Mouse (Mus musculus): ENCODE data around the gene Calcb. TPM values are rescaled to one million over a fixed set of nuclear protein-coding genes. Genes with fewer than 3 reads are reported as not detected.

Calcb gene
- polyA plus RNA-seq, 1 experiment = 0.21 TPM

- H3K27me3 ChIP-seq (ENCODE audit: control insufficient read depth, insufficient read depth, insufficient read length) = no peaks in the 10 kb centered on the region
- H3K36me3 ChIP-seq (ENCODE audit: control insufficient read depth, insufficient read depth) = no peaks in the 10 kb centered on the region
- no peaks in the 10 kb centered on the region for H3K79me2 ChIP-seq (ENCODE audit: control insufficient read depth, insufficient read depth)
- no peak overlapping the region for H3K4me3 ChIP-seq (ENCODE audit: insufficient read depth, poor library complexity, severe bottlenecking)
- no peak overlapping the region for H3ac ChIP-seq (ENCODE audit: control insufficient read depth, insufficient read length, low read depth)
- H3K79me3 ChIP-seq (ENCODE audit: low read depth) = no peaks in the 10 kb centered on the region
- TF ChIP-seq MYOG (IDR thresholded peaks at IDR 0.05; ENCODE audit: control insufficient read depth, extremely low read depth, insufficient read length) = no peak
- TF ChIP-seq CEBPB (IDR thresholded peaks at IDR 0.05; ENCODE audit: low read depth) = no peak
- no peak for TF ChIP-seq FOSL1 (IDR thresholded peaks at IDR 0.05; ENCODE audit: insufficient read depth, low read length, poor library complexity, severe bottlenecking)
- no peak for TF ChIP-seq CTCF (IDR thresholded peaks at IDR 0.05; ENCODE audit: control insufficient read depth, insufficient read depth, insufficient read length)
- no peak for TF ChIP-seq USF1 (IDR thresholded peaks at IDR 0.05; ENCODE audit: low read depth)
- no peak for TF ChIP-seq MAX (IDR thresholded peaks at IDR 0.05)
- TF ChIP-seq MYOD1 (IDR thresholded peaks at IDR 0.05; ENCODE audit: control insufficient read depth, insufficient read length, low read depth) = no peak
Measured at GRCm38 (mm10) chr7:114754626-114755025, 36.2 kb downstream of the Calcb start.

- no peaks in the 10 kb centered on the region for H3K36me3 ChIP-seq (ENCODE audit: control insufficient read depth, insufficient read depth)
- H3K27me3 ChIP-seq (ENCODE audit: control insufficient read depth, insufficient read depth, insufficient read length) = no peaks in the 10 kb centered on the region
- H3K79me3 ChIP-seq (ENCODE audit: low read depth) = no peaks in the 10 kb centered on the region
- no peak for TF ChIP-seq USF1 (IDR thresholded peaks at IDR 0.05; ENCODE audit: low read depth)
- no peak for TF ChIP-seq MAX (IDR thresholded peaks at IDR 0.05)
- TF ChIP-seq CTCF (IDR thresholded peaks at IDR 0.05; ENCODE audit: control insufficient read depth, insufficient read depth, insufficient read length) = no peak
- TF ChIP-seq FOSL1 (IDR thresholded peaks at IDR 0.05; ENCODE audit: insufficient read depth, low read length, poor library complexity, severe bottlenecking) = no peak
- no peak for TF ChIP-seq MYOD1 (IDR thresholded peaks at IDR 0.05; ENCODE audit: control insufficient read depth, insufficient read length, low read depth)
- no peak for TF ChIP-seq MYOG (IDR thresholded peaks at IDR 0.05; ENCODE audit: control insufficient read depth, extremely low read depth, insufficient read length)
- no peak for TF ChIP-seq CEBPB (IDR thresholded peaks at IDR 0.05; ENCODE audit: low read depth)
- H3ac ChIP-seq (ENCODE audit: control insufficient read depth, insufficient read length, low read depth) = no peak overlapping the region
- no peaks in the 10 kb centered on the region for H3K79me2 ChIP-seq (ENCODE audit: control insufficient read depth, insufficient read depth)
- no peak overlapping the region for H3K4me3 ChIP-seq (ENCODE audit: insufficient read depth, poor library complexity, severe bottlenecking)
Measured at GRCm38 (mm10) chr7:114762660-114763059, 44.2 kb downstream of the Calcb start.

DNA sequence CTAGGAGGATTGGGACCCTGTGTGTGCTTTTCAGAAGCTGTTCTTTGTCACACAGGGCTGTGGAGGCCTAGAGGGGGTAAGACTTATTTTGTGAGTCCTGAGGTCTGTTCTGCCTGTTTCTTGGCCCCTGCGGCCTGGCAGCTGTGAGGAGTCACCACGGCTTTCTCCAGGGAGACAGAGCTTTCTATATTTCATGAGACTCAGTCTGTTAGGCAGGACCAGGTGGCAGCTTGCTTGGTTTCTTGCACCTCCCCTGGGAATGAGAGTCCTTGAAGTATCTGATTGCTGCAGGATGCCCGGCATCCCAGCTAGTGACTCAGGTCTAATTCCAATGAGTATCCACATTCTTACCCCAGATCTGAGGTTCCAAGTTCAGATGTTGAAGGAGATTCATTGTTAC is 46.8 kb downstream of the Calcb start:
- H3K27me3 ChIP-seq (ENCODE audit: control insufficient read depth, insufficient read depth, insufficient read length) = no peaks in the 10 kb centered on the region
- no peak overlapping the region for H3ac ChIP-seq (ENCODE audit: control insufficient read depth, insufficient read length, low read depth)
- no peak for TF ChIP-seq USF1 (IDR thresholded peaks at IDR 0.05; ENCODE audit: low read depth)
- TF ChIP-seq MYOD1 (IDR thresholded peaks at IDR 0.05; ENCODE audit: control insufficient read depth, insufficient read length, low read depth) = peak; percentile 76
- H3K79me2 ChIP-seq (ENCODE audit: control insufficient read depth, insufficient read depth) = no peaks in the 10 kb centered on the region
- no peaks in the 10 kb centered on the region for H3K79me3 ChIP-seq (ENCODE audit: low read depth)
- no peak overlapping the region for H3K4me3 ChIP-seq (ENCODE audit: insufficient read depth, poor library complexity, severe bottlenecking)
- H3K36me3 ChIP-seq (ENCODE audit: control insufficient read depth, insufficient read depth) = no peaks in the 10 kb centered on the region

DNA sequence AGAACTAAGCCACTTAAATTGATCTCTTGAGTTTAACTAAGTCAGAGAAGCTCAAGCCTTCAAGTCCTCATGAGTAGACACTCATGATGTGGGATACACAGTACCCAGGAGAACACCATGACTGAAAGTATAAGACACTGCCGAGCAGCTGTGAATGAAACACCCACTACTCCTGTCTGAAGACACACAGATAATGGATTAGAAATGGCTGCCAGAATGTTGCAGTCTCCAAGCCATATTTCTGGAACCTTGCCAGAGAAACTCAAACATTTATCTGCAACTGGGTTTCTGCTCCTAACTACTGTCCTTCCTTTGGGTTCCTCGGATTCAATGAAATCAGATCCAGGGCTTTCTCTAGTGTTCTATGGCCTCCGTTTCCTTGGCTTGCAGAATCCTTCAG is 48.1 kb downstream of the Calcb start:
- Histone ChIP-seq H3K27me3 (ENCODE audit: control insufficient read depth, insufficient read depth, insufficient read length) (no peaks in the 10 kb centered on the region), H3K79me3 (ENCODE audit: low read depth) (no peaks in the 10 kb centered on the region), H3ac (ENCODE audit: control insufficient read depth, insufficient read length, low read depth) (no peak overlapping the region), H3K79me2 (ENCODE audit: control insufficient read depth, insufficient read depth) (no peaks in the 10 kb centered on the region), H3K4me3 (ENCODE audit: insufficient read depth, poor library complexity, severe bottlenecking) (no peak overlapping the region), H3K36me3 (ENCODE audit: control insufficient read depth, insufficient read depth) (no peaks in the 10 kb centered on the region)
- no peak for TF ChIP-seq CTCF (IDR thresholded peaks at IDR 0.05; ENCODE audit: control insufficient read depth, insufficient read depth, insufficient read length)
- no peak for TF ChIP-seq CEBPB (IDR thresholded peaks at IDR 0.05; ENCODE audit: low read depth)
- TF ChIP-seq FOSL1 (IDR thresholded peaks at IDR 0.05; ENCODE audit: insufficient read depth, low read length, poor library complexity, severe bottlenecking) = no peak
- no peak for TF ChIP-seq USF1 (IDR thresholded peaks at IDR 0.05; ENCODE audit: low read depth)
- TF ChIP-seq MYOD1 (IDR thresholded peaks at IDR 0.05; ENCODE audit: control insufficient read depth, insufficient read length, low read depth) = no peak
- no peak for TF ChIP-seq MAX (IDR thresholded peaks at IDR 0.05)
- TF ChIP-seq MYOG (IDR thresholded peaks at IDR 0.05; ENCODE audit: control insufficient read depth, extremely low read depth, insufficient read length) = no peak

DNA sequence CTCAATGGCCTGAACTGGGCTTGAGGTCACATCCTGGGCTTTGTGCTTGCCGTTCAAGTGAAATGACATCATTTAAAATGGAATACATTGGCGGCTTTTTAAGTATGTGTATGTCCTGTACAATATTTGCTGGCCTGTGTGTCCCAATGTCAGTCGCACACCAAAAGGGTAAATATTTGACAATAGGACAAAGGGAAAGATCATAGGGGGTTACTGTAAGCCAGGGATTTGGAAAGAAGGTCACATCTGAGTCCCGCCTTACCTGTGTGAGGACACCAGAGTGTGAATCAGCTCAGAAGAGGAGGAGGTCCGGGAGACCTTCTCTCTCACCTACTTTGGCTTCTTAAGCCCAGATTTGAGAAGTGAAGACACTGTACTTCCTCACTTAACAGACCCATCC is 50.1 kb downstream of the Calcb start:
- H3K79me2 ChIP-seq (ENCODE audit: control insufficient read depth, insufficient read depth) = no peaks in the 10 kb centered on the region
- no peak overlapping the region for H3K4me3 ChIP-seq (ENCODE audit: insufficient read depth, poor library complexity, severe bottlenecking)
- H3K27me3 ChIP-seq (ENCODE audit: control insufficient read depth, insufficient read depth, insufficient read length) = no peaks in the 10 kb centered on the region
- no peaks in the 10 kb centered on the region for H3K36me3 ChIP-seq (ENCODE audit: control insufficient read depth, insufficient read depth)
- TF ChIP-seq MAX (IDR thresholded peaks at IDR 0.05) = no peak
- no peaks in the 10 kb centered on the region for H3K79me3 ChIP-seq (ENCODE audit: low read depth)
- no peak overlapping the region for H3ac ChIP-seq (ENCODE audit: control insufficient read depth, insufficient read length, low read depth)

- no peak overlapping the region for H3K4me3 ChIP-seq (ENCODE audit: insufficient read depth, poor library complexity, severe bottlenecking)
- no peak for TF ChIP-seq MYOD1 (IDR thresholded peaks at IDR 0.05; ENCODE audit: control insufficient read depth, insufficient read length, low read depth)
- no peak for TF ChIP-seq MAX (IDR thresholded peaks at IDR 0.05)
- no peak for TF ChIP-seq USF1 (IDR thresholded peaks at IDR 0.05; ENCODE audit: low read depth)
- no peak for TF ChIP-seq FOSL1 (IDR thresholded peaks at IDR 0.05; ENCODE audit: insufficient read depth, low read length, poor library complexity, severe bottlenecking)
- no peak for TF ChIP-seq MYOG (IDR thresholded peaks at IDR 0.05; ENCODE audit: control insufficient read depth, extremely low read depth, insufficient read length)
- no peak for TF ChIP-seq CEBPB (IDR thresholded peaks at IDR 0.05; ENCODE audit: low read depth)
- no peak for TF ChIP-seq CTCF (IDR thresholded peaks at IDR 0.05; ENCODE audit: control insufficient read depth, insufficient read depth, insufficient read length)
Measured at GRCm38 (mm10) chr7:114769041-114769440, 50.6 kb downstream of the Calcb start.

More at GRCm38 (mm10) chr7:114769041-114769440, 50.6 kb downstream of the Calcb start:
- Histone ChIP-seq H3K36me3 (ENCODE audit: control insufficient read depth, insufficient read depth) (no peaks in the 10 kb centered on the region), H3K27me3 (ENCODE audit: control insufficient read depth, insufficient read depth, insufficient read length) (no peaks in the 10 kb centered on the region), H3K79me2 (ENCODE audit: control insufficient read depth, insufficient read depth) (no peaks in the 10 kb centered on the region), H3ac (ENCODE audit: control insufficient read depth, insufficient read length, low read depth) (no peak overlapping the region), H3K79me3 (ENCODE audit: low read depth) (no peaks in the 10 kb centered on the region)

Data from C2C12 (cell line).